Mouse (Mus musculus) olfactory bulb, adult 2 months (tissue): ENCODE results near the gene Imp3. TPM values are rescaled to one million over a fixed set of nuclear protein-coding genes. Genes with fewer than 3 reads are reported as not detected.
"Not testable (repeated sequence)": the region's sequence is repeated elsewhere in the genome, so short reads cannot be mapped to it uniquely, and the experiment has no call there.

Experiments
- H3K27ac ChIP-seq: fragments of 200-500 bp; 2 replicates; pipeline ENCODE4 v1.5.1; 2012; ENCODE audit warnings: low read depth, low read length; ENCODE audit not compliant: insufficient read depth
- H3K4me1 ChIP-seq: fragments of 200-500 bp; 2 replicates; pipeline ENCODE4 v1.6.1; 2012; ENCODE audit warnings: low read length; ENCODE audit not compliant: control insufficient read depth, insufficient read depth
- H3K4me3 ChIP-seq: fragments of 200-500 bp; 2 replicates; pipeline ENCODE4 v1.5.1; 2012; ENCODE audit warnings: mild to moderate bottlenecking, low read depth, low read length, moderate library complexity; ENCODE audit not compliant: insufficient read depth
- CTCF ChIP-seq: fragments of 200-500 bp; IDR thresholded peaks from 2 replicates; pipeline ENCODE4 v1.5.1; 2012; ENCODE audit warnings: low read depth, mild to moderate bottlenecking, low read length, moderate library complexity; ENCODE audit not compliant: insufficient read depth
- POLR2A ChIP-seq: fragments of 200-500 bp; IDR thresholded peaks from 2 replicates; pipeline ENCODE4 v1.6.1; 2012; ENCODE audit warnings: mild to moderate bottlenecking, low read depth, low read length, moderate library complexity; ENCODE audit not compliant: insufficient read depth
- WGBS: fragments of 180-500 bp; shearing (Covaris S2); methylation state at CpG from one replicate; pipeline ENCODE4 v1.1.7; 2018; 5-methylcytosine and 5-hydroxymethylcytosine counted together
- polyA plus RNA-seq: library from polyadenylated mRNA; stranded (reverse); fragments of >200 nt; gene quantifications from 2 replicates; pipeline ENCODE4 v1.2.4, GENCODE M21; 2012; ENCODE audit warnings: low replicate concordance; ENCODE audit not compliant: missing spikeins, insufficient read depth, insufficient read length

Gene Imp3
- polyA plus RNA-seq, 1 experiment = not detected

DNA sequence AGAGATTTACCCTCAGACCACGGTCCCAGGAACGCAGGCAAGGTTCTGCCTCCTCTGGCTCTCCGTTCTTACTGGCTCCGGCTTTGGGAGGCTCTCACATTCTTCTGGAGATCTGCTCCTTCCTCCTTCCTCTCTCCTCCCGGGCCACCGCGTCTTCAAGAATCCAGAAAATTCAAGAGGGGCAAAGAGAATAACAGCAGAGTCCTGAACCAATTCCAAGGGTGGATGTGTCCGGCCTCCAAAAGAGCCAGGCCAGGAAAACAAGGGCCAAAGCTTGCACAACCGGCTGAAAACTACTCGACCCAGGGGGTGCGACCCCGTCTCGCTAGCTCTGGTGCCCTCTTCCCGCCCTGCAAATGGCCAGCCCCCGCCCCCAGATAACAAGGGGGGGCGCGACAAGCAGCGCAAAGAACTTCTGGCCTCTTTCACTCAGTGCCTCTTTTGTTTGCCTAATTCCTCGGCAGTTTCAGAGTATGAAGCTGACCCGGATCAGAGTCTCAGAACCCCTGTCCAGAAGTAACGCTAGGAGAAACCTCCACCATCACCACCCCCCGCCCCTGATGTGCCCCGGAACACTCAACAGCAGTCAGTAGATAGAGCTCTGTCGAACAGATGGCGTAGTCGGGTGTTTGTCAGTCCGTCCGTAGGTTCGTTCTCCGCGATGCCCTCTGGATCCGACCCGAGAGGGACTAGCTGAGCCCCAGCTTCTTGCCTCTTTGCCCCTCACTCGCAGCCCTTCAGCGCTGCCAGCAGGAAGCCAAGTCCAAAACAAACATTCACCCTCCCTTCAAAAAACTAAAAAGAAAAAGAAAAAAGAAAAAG is 9.9 kb upstream of the Imp3 start:
- TF ChIP-seq CTCF (no peak), POLR2A (0 out of 2 replicates have a peak, but pooled peaks have one; percentile 16)
- H3K4me3 ChIP-seq = peak overlapping the region; percentile 59
- 10% methylated on average over 35 of the region's 35 CpGs for WGBS

DNA sequence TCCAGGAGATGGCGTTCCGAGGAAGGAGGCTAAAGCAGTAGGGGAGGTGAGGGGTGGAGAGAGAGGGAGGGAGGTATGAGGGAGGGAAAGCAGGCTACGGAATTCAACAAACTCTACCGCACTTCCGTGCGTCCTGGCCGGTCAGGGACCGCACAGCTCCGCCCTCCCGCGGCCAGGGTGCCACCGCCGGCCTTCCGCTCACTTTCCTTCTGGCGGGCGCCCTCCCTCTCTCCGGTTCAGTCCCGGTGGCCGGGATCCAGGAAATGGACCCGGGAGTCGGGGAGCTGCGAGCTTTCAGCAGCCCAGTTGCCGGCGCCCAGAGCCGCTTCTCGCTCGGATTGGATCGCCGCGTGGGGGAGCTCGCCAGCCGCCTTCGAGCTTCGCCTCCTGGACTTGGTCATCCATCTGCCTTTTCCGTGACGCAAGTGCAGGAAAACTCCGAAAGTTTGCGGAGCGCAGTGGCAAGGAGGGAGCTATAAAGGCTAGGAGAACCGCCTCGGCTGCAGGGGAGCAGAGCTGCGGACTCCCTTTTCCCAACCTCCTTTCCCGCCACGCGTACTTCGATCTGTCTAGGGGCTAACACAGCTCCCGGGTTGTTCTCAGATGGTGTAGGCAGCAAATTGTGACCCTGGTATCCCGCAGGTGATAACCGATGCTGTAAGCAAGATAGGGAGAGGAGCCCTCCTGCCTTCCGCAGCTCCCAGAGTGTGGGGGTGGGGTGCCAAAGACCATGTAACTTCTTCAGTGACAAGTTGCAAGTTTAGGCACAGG is 9.0 kb upstream of the Imp3 start, which contains the start of gene Snx33:
Snx33 (minus strand) TSS at position 331 of the 771 bp plus-strand sequence.
- under 1% methylated on average over 50 of the region's 50 CpGs for WGBS
- Histone ChIP-seq H3K4me3 (peak within 1 kb of the TSS; percentile 59), H3K4me1 (peaks cover 16% of the 10 kb centered on the region), H3K27ac (peak within 1 kb of the TSS; percentile 24; the same call in 1 of the 2 replicates)
- TF ChIP-seq POLR2A = no peak
- peak; percentile 48; the same call in 1 of the 2 replicates for TF ChIP-seq CTCF

More for the DNA sequence above, 9.9 kb upstream of the Imp3 start:
- Histone ChIP-seq H3K4me1 (peaks cover 16% of the 10 kb centered on the region), H3K27ac (peak overlapping the region; percentile 24; the same call in 1 of the 2 replicates)

DNA sequence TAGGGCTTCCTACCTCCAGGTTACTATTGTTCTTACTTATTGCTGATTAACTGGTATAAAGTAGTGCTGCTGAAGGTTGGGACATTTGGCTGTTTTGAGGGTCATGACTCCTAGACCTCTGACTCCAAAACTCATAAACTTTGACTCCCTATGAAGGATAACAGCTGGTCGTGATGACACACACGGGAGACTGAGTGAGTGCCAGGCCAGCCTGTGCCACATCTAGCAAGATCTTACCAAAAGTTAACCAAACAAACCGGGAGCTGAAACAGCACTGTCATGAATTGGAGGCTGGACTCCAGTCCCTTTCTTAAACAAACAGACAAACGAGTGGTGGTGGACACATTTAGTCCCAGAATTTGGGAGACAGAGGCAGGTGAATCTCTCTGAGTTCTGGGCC is 7.8 kb upstream of the Imp3 start:
- TF ChIP-seq CTCF (no peak), POLR2A (no peak)
- no peak overlapping the region for H3K4me3 ChIP-seq
- H3K27ac ChIP-seq = no peak overlapping the region
- 75% methylated on average over 4 of the region's 4 CpGs for WGBS
- H3K4me1 ChIP-seq = peaks cover 15% of the 10 kb centered on the region

DNA sequence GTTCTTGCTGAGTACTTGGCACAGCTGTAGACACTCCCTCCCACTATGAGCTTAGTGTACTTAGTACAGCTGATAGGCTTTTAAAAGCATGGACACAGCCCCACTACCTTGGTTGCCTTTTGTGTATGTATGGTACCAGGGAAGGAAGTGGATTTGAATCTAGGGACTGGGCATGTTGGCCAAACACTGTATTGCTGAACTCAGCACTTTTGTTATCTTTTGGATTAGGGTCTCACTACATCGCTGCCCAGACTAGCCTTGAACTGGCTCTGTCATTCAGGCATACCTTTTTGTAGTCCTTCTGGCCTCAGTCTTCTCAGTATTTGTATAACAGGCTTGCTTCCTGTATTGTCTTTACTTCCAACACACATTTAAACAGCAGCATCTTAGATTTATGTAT is 6.7 kb upstream of the Imp3 start:
- TF ChIP-seq POLR2A = no peak
- no peak for TF ChIP-seq CTCF
- WGBS = 88% methylated on average over 1 of the region's 1 CpGs
- Histone ChIP-seq H3K27ac (no peak overlapping the region), H3K4me1 (peaks cover 12% of the 10 kb centered on the region), H3K4me3 (no peak overlapping the region)

DNA sequence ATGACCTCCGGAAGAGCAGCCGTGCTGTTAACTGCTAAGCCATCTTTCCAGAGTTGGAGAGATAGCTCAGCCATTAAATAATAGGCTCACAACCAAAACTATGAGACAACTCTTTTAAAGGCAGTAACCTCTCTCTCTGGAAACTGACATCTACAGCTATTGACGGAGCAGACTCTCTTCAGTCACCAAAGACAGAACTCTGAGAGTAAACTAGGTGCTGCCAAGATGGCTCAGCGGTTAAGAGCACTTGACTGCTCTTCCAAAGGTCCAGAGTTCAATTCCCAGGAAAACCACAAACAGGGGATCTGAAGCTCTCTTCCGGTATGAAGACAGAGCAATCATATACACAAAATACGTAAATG is 433 bp upstream of the Imp3 start:
- peak overlapping the region; percentile 66 for H3K4me3 ChIP-seq
- H3K4me1 ChIP-seq = peaks cover 5% of the 10 kb centered on the region
- WGBS = 20% methylated on average over 6 of the region's 6 CpGs
- 0 out of 2 replicates have a peak overlapping the region, but pooled peaks have one; percentile 6 for H3K27ac ChIP-seq
- TF ChIP-seq CTCF (no peak), POLR2A (no peak)

DNA sequence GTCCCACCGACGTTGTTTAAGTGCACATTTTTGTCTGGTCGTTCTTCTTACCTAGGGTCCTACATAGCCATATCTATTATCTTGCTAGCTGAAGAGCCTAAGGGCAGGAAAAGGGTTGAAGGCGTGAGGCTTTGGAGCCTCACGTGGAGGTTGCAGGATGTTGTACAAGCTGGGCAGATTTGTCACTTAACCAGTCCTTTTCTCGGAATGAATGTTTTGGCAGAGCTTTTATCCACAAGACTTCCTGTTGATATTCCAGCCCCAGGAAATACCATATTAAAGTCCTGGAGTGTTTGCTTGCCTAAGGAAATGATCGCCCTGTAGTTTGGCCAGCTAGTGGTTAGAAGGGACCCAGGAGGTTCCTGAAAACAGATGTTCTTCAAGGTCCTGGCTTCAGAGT is 1.1 kb downstream of the Imp3 start:
- peak overlapping the region; percentile 66 for H3K4me3 ChIP-seq
- 5% methylated on average over 7 of the region's 7 CpGs for WGBS
- no peak overlapping the region for H3K27ac ChIP-seq
- TF ChIP-seq CTCF (no peak), POLR2A (no peak)
- peaks cover 5% of the 10 kb centered on the region for H3K4me1 ChIP-seq

DNA sequence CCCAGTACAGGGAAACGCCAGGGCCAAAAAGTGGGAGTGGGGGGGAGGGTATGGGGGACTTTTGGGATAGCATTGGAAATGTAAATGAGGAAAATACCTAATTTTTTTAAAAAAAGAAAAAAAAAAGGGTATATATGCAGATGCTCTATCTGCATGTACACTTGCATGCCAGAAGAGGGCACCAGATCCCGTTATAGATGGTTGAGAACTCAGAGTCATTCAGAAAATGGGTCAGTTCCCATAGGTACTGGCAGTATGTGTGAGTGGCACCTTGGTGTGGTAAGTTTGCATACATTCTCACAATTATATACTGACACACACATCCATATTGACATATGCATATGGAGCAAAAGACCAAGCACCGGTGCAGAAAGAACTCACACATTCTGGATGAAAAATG is 10.2 kb downstream of the Imp3 start:
- not testable (repeated sequence) for H3K4me3 ChIP-seq, H3K4me1 ChIP-seq, H3K27ac ChIP-seq
- 25% methylated on average over 3 of the region's 3 CpGs for WGBS

DNA sequence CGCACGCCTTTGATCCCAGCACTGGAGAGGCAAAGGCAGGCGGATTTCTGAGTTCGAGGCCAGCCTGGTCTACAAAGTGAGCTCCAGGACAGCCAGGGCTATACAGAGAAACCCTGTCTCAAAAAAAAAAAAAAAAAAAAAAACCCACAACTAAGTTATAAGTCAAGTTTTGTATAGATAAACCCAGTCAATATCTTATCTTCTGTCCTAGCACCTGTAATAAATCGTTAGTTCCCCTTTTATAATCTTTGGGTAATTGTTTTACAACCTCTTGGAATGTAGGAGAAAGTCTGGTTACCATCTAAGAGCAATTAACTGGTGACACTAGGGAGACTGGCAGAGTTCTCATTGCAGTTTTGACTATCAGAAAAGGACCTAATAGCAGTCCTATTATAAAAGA is 11.4 kb downstream of the Imp3 start:
- 91% methylated on average over 5 of the region's 5 CpGs for WGBS
- H3K27ac ChIP-seq, H3K4me1 ChIP-seq, H3K4me3 ChIP-seq: not testable (repeated sequence)

DNA sequence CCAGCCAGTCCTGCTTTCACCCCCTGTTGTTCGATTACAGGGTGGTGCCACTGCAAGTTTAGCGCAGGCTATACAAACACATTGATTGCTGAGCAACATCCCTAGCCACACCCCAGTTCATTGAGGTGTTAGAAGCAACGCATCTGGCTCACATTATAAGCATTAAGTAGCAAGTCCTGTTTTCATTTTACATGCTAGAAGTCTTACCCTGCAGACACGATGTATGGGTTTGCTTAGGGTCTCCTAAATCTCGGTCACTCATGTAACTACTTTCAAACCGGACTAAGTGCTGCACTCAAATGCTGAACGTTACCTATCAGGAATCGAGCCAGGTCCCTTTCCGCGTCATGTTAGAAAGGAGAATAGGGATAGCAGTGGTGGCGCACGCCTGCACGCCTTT is 12.5 kb downstream of the Imp3 start:
- no peak for TF ChIP-seq POLR2A
- no peak for TF ChIP-seq CTCF
- H3K4me3 ChIP-seq = no peak overlapping the region
- WGBS = 26% methylated on average over 13 of the region's 13 CpGs

More for the DNA sequence above, 12.5 kb downstream of the Imp3 start:
- H3K4me1 ChIP-seq = no peaks in the 10 kb centered on the region; the same call in 1 of the 2 replicates
- no peak overlapping the region for H3K27ac ChIP-seq
